Mouse (Mus musculus): Measurements from ENCODE around the gene Otub1.

The Otub1 gene

GRCm38 (mm10) chr19:7148541-7149085 lies 57.5 kb downstream of the Otub1 start:
- no peak for DNase-seq (ENCODE audit: low spot score in 2 of 2)

Data from frontal cortex, postnatal 14 days (tissue).